Mouse (Mus musculus): ENCODE results near the gene Mta3. TPM values are rescaled to one million over a fixed set of nuclear protein-coding genes. Genes with fewer than 3 reads are reported as not detected.

The Mta3 gene
- polyA plus RNA-seq, 1 experiment from 2014 or later: 36.4 TPM

- Histone ChIP-seq H3K36me3 (ENCODE audit: control insufficient read depth, insufficient read depth, low read length) (no peaks in the 10 kb centered on the region), H3K4me1 (ENCODE audit: control insufficient read depth, insufficient read depth, low read length) (no peaks in the 10 kb centered on the region), H3K27ac (ENCODE audit: low read length) (no peak overlapping the region), H3K9ac (ENCODE audit: low read length) (no peak overlapping the region), H3K27me3 (ENCODE audit: control insufficient read depth, insufficient read depth, low read length) (no peaks in the 10 kb centered on the region), H3K4me3 (replicated peaks; ENCODE audit: low read length) (no peak overlapping the region), H3K4me2 (ENCODE audit: low read depth, low read length) (no peak overlapping the region), H3K9me3 (replicated peaks; ENCODE audit: control insufficient read depth, low read length) (no peaks in the 10 kb centered on the region)
- ATAC-seq (ENCODE audit: insufficient read depth, low FRiP score): no peak
- WGBS: 65% methylated on average over 9 of the region's 9 CpGs
Observed at GRCm38 (mm10) chr17:83839132-83839531, 133.2 kb downstream of the Mta3 start.

GRCm38 (mm10) chr17:83841011-83841410 lies 135.0 kb downstream of the Mta3 start:
- no peak for ATAC-seq (ENCODE audit: insufficient read depth, low FRiP score)
- 79% methylated on average over 5 of the region's 5 CpGs for WGBS

DNA sequence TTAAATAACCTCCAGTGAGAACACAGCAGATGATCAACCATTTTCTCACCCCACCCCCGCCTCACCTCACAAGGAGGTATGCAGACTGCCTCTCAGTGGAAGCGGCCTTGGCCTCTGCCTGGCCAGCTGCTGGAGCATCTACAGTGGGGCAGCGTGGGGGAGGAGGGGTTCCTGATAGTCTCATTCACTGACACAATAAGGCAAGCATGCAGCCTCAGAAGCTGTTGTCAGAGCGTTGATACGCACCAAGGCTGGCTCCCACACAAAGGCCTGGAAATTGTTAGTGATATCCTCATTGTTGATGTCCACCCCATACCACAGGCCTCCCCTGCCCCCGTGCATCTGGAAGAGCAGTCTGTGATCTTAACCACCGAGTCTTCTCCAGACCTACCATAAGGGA lies 137.8 kb downstream of the Mta3 start:
- WGBS: 58% methylated on average over 7 of the region's 7 CpGs
- Histone ChIP-seq H3K4me3 (replicated peaks; ENCODE audit: low read length) (no peak overlapping the region), H3K4me1 (ENCODE audit: control insufficient read depth, insufficient read depth, low read length) (peaks cover 5% of the 10 kb centered on the region; the same call in 1 of the 2 replicates), H3K36me3 (ENCODE audit: control insufficient read depth, insufficient read depth, low read length) (no peaks in the 10 kb centered on the region), H3K9me3 (replicated peaks; ENCODE audit: control insufficient read depth, low read length) (no peaks in the 10 kb centered on the region), H3K4me2 (ENCODE audit: low read depth, low read length) (no peak overlapping the region), H3K27ac (ENCODE audit: low read length) (no peak overlapping the region), H3K9ac (ENCODE audit: low read length) (no peak overlapping the region), H3K27me3 (ENCODE audit: control insufficient read depth, insufficient read depth, low read length) (no peaks in the 10 kb centered on the region)
- ATAC-seq (ENCODE audit: insufficient read depth, low FRiP score): no peak

More at GRCm38 (mm10) chr17:83841011-83841410, 135.0 kb downstream of the Mta3 start:
- Histone ChIP-seq H3K36me3 (ENCODE audit: control insufficient read depth, insufficient read depth, low read length) (no peaks in the 10 kb centered on the region), H3K4me1 (ENCODE audit: control insufficient read depth, insufficient read depth, low read length) (no peaks in the 10 kb centered on the region), H3K4me3 (replicated peaks; ENCODE audit: low read length) (no peak overlapping the region), H3K9ac (ENCODE audit: low read length) (no peak overlapping the region), H3K9me3 (replicated peaks; ENCODE audit: control insufficient read depth, low read length) (no peaks in the 10 kb centered on the region), H3K27me3 (ENCODE audit: control insufficient read depth, insufficient read depth, low read length) (no peaks in the 10 kb centered on the region), H3K27ac (ENCODE audit: low read length) (no peak overlapping the region), H3K4me2 (ENCODE audit: low read depth, low read length) (no peak overlapping the region)

DNA sequence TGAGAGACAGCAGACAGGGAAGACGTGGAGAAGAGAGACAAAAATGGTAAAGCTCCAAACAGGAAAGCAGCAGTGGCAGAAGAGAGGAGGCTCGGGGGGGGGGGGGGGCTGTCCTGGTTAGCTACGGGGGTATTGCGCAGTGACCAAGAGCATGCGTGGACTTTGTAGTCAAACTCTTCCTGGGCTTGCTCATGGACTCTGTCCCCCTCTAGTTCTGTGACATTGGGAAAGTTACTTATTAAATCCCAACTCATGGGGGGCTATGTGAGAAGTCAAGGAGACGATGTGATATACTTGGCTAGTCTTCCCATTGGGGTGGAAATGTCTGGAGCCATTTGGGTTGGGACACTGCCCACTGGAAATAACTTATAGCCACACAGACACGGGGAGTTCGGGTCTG lies 139.6 kb downstream of the Mta3 start:
- Histone ChIP-seq H3K4me3 (replicated peaks; ENCODE audit: low read length) (no peak overlapping the region), H3K27me3 (ENCODE audit: control insufficient read depth, insufficient read depth, low read length) (no peaks in the 10 kb centered on the region), H3K4me1 (ENCODE audit: control insufficient read depth, insufficient read depth, low read length) (peaks cover 9% of the 10 kb centered on the region; the same call in 1 of the 2 replicates), H3K4me2 (ENCODE audit: low read depth, low read length) (no peak overlapping the region), H3K9me3 (replicated peaks; ENCODE audit: control insufficient read depth, low read length) (no peaks in the 10 kb centered on the region), H3K9ac (ENCODE audit: low read length) (no peak overlapping the region), H3K27ac (ENCODE audit: low read length) (no peak overlapping the region), H3K36me3 (ENCODE audit: control insufficient read depth, insufficient read depth, low read length) (no peaks in the 10 kb centered on the region)
- 76% methylated on average over 8 of the region's 8 CpGs for WGBS
- no peak for ATAC-seq (ENCODE audit: insufficient read depth, low FRiP score)

DNA sequence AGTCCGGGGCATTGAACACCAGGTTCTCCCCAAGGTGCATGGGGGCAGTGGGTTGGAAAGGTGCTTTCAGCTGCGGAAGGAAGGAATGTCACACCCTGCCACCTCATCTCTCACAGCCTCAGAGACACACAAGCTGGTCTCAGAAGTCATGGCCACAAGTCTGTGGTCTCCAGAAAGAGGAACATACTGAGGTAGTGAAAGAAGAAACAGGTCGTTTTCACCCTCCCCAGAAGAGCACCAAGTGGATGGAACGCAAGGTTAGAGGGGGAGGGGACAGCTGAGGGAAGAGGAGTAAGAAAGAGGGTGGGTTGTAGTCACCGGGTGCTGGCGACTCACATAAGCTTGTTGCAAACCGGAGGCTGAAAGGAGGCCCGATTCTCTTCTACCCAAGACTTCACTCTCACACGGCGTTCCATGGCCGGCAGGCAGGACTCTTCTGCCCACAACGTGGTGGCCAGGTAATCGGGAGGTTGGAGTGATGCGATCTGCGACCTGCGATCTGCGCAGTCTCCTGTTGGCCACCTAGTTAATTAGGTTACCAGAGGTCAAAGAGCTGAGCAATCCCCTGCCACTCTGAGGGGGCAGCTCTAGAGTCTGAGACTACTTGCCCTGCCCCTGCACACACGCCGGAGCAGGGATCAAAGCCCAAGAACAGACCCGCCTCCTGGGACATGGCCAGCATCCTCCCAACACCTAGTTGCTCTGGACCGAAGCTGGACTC lies 140.5 kb downstream of the Mta3 start:
- WGBS: 76% methylated on average over 21 of the region's 21 CpGs
- Histone ChIP-seq H3K4me3 (replicated peaks; ENCODE audit: low read length) (no peak overlapping the region), H3K4me2 (ENCODE audit: low read depth, low read length) (no peak overlapping the region), H3K9me3 (replicated peaks; ENCODE audit: control insufficient read depth, low read length) (no peaks in the 10 kb centered on the region), H3K27me3 (ENCODE audit: control insufficient read depth, insufficient read depth, low read length) (no peaks in the 10 kb centered on the region), H3K9ac (ENCODE audit: low read length) (no peak overlapping the region), H3K4me1 (ENCODE audit: control insufficient read depth, insufficient read depth, low read length) (peaks cover 9% of the 10 kb centered on the region; the same call in 1 of the 2 replicates), H3K36me3 (ENCODE audit: control insufficient read depth, insufficient read depth, low read length) (no peaks in the 10 kb centered on the region), H3K27ac (ENCODE audit: low read length) (no peak overlapping the region)
- ATAC-seq (ENCODE audit: insufficient read depth, low FRiP score): no peak

- Histone ChIP-seq H3K9ac (ENCODE audit: low read length) (no peak overlapping the region), H3K4me1 (ENCODE audit: control insufficient read depth, insufficient read depth, low read length) (peaks cover 9% of the 10 kb centered on the region; the same call in 1 of the 2 replicates), H3K4me2 (ENCODE audit: low read depth, low read length) (no peak overlapping the region), H3K27me3 (ENCODE audit: control insufficient read depth, insufficient read depth, low read length) (no peaks in the 10 kb centered on the region), H3K27ac (ENCODE audit: low read length) (no peak overlapping the region), H3K4me3 (replicated peaks; ENCODE audit: low read length) (no peak overlapping the region), H3K36me3 (ENCODE audit: control insufficient read depth, insufficient read depth, low read length) (no peaks in the 10 kb centered on the region), H3K9me3 (replicated peaks; ENCODE audit: control insufficient read depth, low read length) (no peaks in the 10 kb centered on the region)
- ATAC-seq (ENCODE audit: insufficient read depth, low FRiP score): no peak
- WGBS: 84% methylated on average over 6 of the region's 6 CpGs
Observed at GRCm38 (mm10) chr17:83847100-83847499, 141.1 kb downstream of the Mta3 start.

DNA sequence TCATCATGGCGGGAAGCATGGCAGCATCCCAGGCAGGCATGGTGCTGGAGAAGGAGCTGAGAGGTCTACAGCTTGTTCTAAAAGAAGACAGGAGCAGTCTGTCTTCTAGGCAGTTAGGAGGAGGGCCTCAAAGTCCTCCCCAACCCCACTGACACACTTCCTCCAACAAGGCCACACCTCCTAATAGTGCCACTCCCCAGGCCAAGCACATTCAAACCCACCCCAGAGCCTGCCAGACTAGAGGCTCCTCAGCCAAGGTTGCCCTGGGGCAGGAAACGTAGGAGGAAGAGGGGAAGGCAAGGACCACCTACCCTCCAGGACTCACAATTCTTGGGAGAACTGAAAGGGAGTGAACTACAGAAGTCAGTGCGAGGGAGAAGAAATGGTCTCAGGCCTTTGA lies 141.9 kb downstream of the Mta3 start, which contains the start of gene Haao:
Haao (minus strand) TSS at position 149 of the 400 bp plus-strand sequence.
- 69% methylated on average over 3 of the region's 3 CpGs for WGBS
- Histone ChIP-seq H3K27me3 (ENCODE audit: control insufficient read depth, insufficient read depth, low read length) (no peaks in the 10 kb centered on the region), H3K9ac (ENCODE audit: low read length) (no peak within 1 kb of the TSS; the same call in 1 of the 2 replicates), H3K9me3 (replicated peaks; ENCODE audit: control insufficient read depth, low read length) (no peaks in the 10 kb centered on the region), H3K27ac (ENCODE audit: low read length) (no peak within 1 kb of the TSS), H3K36me3 (ENCODE audit: control insufficient read depth, insufficient read depth, low read length) (no peaks in the 10 kb centered on the region), H3K4me2 (ENCODE audit: low read depth, low read length) (no peak within 1 kb of the TSS), H3K4me3 (replicated peaks; ENCODE audit: low read length) (no peak within 1 kb of the TSS), H3K4me1 (ENCODE audit: control insufficient read depth, insufficient read depth, low read length) (peaks cover 9% of the 10 kb centered on the region; the same call in 1 of the 2 replicates)
- ATAC-seq (ENCODE audit: insufficient read depth, low FRiP score): no peak

DNA sequence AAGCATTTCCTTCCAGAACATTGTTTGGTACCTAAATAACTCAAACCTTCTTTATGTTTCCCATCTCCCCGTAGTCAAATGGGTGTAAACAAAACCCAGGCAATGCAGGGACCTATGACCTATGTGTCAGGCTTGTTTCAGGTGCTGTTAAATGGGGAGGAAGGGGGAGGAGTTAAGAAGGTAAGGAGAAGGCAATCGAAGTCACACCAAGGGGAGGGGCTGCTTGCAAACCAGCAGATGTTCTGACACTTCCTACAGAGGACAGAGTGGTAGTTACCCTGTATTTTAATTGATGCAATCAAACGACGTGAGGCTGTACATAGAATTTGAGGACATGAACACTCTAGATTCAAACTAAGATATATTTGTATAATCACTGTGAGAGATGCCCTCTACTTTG lies 142.5 kb downstream of the Mta3 start:
- Histone ChIP-seq H3K4me2 (ENCODE audit: low read depth, low read length) (no peak overlapping the region), H3K9me3 (replicated peaks; ENCODE audit: control insufficient read depth, low read length) (no peaks in the 10 kb centered on the region), H3K27ac (ENCODE audit: low read length) (no peak overlapping the region), H3K27me3 (ENCODE audit: control insufficient read depth, insufficient read depth, low read length) (no peaks in the 10 kb centered on the region), H3K9ac (ENCODE audit: low read length) (no peak overlapping the region), H3K4me3 (replicated peaks; ENCODE audit: low read length) (no peak overlapping the region), H3K4me1 (ENCODE audit: control insufficient read depth, insufficient read depth, low read length) (peaks cover 9% of the 10 kb centered on the region; the same call in 1 of the 2 replicates), H3K36me3 (ENCODE audit: control insufficient read depth, insufficient read depth, low read length) (no peaks in the 10 kb centered on the region)
- WGBS: 35% methylated on average over 4 of the region's 4 CpGs
- ATAC-seq (ENCODE audit: insufficient read depth, low FRiP score): no peak

DNA sequence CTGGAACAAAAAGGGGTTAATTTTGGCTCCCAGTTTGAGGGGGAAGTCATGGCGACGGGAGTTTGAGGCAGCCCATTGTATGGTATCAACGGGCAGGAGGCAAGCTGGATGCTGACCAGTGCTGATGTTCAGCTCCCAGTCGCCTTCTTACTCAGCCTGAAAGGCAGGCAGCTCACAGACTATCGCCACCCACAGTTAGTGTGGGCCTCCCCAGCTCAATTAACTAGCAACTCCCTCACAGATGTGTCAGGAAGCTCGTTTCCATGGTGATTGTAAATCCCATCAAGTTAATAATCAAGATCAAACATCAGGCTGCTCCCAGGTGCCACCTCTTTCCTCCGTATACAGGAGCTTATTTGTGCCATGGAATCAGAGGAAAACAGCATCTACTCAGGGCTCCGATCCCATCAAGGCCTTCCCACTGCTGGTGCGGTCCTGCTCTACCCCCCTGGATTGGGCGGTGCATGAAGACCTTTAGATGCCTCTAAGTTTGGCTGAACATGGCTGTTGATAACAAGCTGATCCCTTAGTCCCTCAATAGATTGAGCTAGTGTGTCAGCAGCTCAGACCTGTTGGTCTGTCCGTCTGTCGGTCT lies 143.2 kb downstream of the Mta3 start:
- WGBS: 70% methylated on average over 12 of the region's 12 CpGs
- Histone ChIP-seq H3K4me2 (ENCODE audit: low read depth, low read length) (no peak overlapping the region), H3K36me3 (ENCODE audit: control insufficient read depth, insufficient read depth, low read length) (no peaks in the 10 kb centered on the region), H3K9me3 (replicated peaks; ENCODE audit: control insufficient read depth, low read length) (no peaks in the 10 kb centered on the region), H3K4me3 (replicated peaks; ENCODE audit: low read length) (no peak overlapping the region), H3K4me1 (ENCODE audit: control insufficient read depth, insufficient read depth, low read length) (peaks cover 9% of the 10 kb centered on the region; the same call in 1 of the 2 replicates), H3K27ac (ENCODE audit: low read length) (no peak overlapping the region), H3K9ac (ENCODE audit: low read length) (no peak overlapping the region), H3K27me3 (ENCODE audit: control insufficient read depth, insufficient read depth, low read length) (no peaks in the 10 kb centered on the region)
- ATAC-seq (ENCODE audit: insufficient read depth, low FRiP score): no peak

All from stomach, embryonic 16.5 days (tissue).